Mouse (Mus musculus) MEL (cell line): ENCODE measurements around the gene Hpcal1. TPM values are rescaled to one million over a fixed set of nuclear protein-coding genes. Genes with fewer than 3 reads are reported as not detected.

ENCODE experiments used
- DNase-seq: peaks from one replicate; pipeline ENCODE4 v3.0.0; 2011; ENCODE audit warnings: low read depth, low spot score
- H3K27ac ChIP-seq: 2 replicates; pipeline ENCODE4 v1.5.1; 2012; ENCODE audit warnings: low read depth, mild to moderate bottlenecking, control low read depth, low read length, moderate library complexity; ENCODE audit not compliant: control insufficient read depth
- H3K27me3 ChIP-seq, 2 experiments: fragments of 150-350 bp in 1 of 2; sonication (generic) in 1 of 2; 2 replicates each; pipeline ENCODE4 v1.6.1; 2012; ENCODE audit warnings: low read length in 2 of 2, mild to moderate bottlenecking in 2 of 2, improper control_type of control experiment in 1 of 2, moderate library complexity in 1 of 2; ENCODE audit not compliant: insufficient read depth in 2 of 2, control insufficient read depth in 1 of 2
- H3K36me3 ChIP-seq, 2 experiments: 2 replicates each; pipeline ENCODE4 v1.6.1; 2012 to 2014; ENCODE audit warnings: low read length in 2 of 2, improper control_type of control experiment in 1 of 2, inconsistent platforms in 1 of 2, mild to moderate bottlenecking in 1 of 2; ENCODE audit not compliant: insufficient read depth in 2 of 2, control insufficient read depth in 1 of 2
- H3K4me1 ChIP-seq, 2 experiments: fragments of 150-350 bp in 1 of 2; sonication (generic) in 1 of 2; 2 replicates each; pipeline ENCODE4 v1.6.1; 2012; ENCODE audit warnings: low read length in 2 of 2, improper control_type of control experiment in 1 of 2, mild to moderate bottlenecking in 1 of 2; ENCODE audit not compliant: insufficient read depth in 2 of 2, control insufficient read depth in 1 of 2
- H3K4me3 ChIP-seq, 2 experiments: fragments of 150-350 bp in 1 of 2; sonication (generic) in 1 of 2; 2 replicates each; pipeline ENCODE4 v1.5.1; 2012; ENCODE audit warnings: low read depth in 2 of 2, low read length in 2 of 2, mild to moderate bottlenecking in 2 of 2, moderate library complexity in 2 of 2, control low read depth in 1 of 2, improper control_type of control experiment in 1 of 2; ENCODE audit not compliant: control insufficient read depth in 1 of 2, insufficient read depth in 1 of 2
- H3K79me2 ChIP-seq: 2 replicates; pipeline ENCODE4 v1.6.1; 2012; ENCODE audit warnings: mild to moderate bottlenecking, low read length, moderate library complexity; ENCODE audit not compliant: control insufficient read depth, poor library complexity, insufficient read depth
- H3K9ac ChIP-seq: 2 replicates; pipeline ENCODE4 v1.6.1; 2012; ENCODE audit warnings: low read depth, mild to moderate bottlenecking, control low read depth, low read length, moderate library complexity; ENCODE audit not compliant: control insufficient read depth, poor library complexity, severe bottlenecking
- H3K9me3 ChIP-seq: fragments of 150-350 bp; sonication (generic); replicated peaks from 2 replicates; pipeline ENCODE4 v1.6.1; 2012; ENCODE audit warnings: mild to moderate bottlenecking, low read length, improper control_type of control experiment, moderate library complexity; ENCODE audit not compliant: insufficient read depth
- CHD1 ChIP-seq: IDR thresholded peaks from 2 replicates; pipeline ENCODE4 v1.6.1; 2012; ENCODE audit warnings: low read depth, mild to moderate bottlenecking, inconsistent platforms, low read length, improper control_type of control experiment
- CTCF ChIP-seq, 3 experiments: IDR thresholded peaks in 2 of 3; conservative IDR thresholded peaks in 1 of 3; 2 replicates each; pipeline ENCODE4 v1.5.1; 2011 to 2012; ENCODE audit warnings: low read length in 3 of 3, low read depth in 2 of 3, mild to moderate bottlenecking in 2 of 3, improper control_type of control experiment in 1 of 3, inconsistent platforms in 1 of 3, mixed read lengths in 1 of 3, moderate library complexity in 1 of 3; ENCODE audit not compliant: control insufficient read depth in 1 of 3, insufficient read depth in 1 of 3, poor library complexity in 1 of 3, severe bottlenecking in 1 of 3
- GATA1 ChIP-seq: IDR thresholded peaks from 2 replicates; pipeline ENCODE4 v1.6.1; 2011; ENCODE audit warnings: low read depth, low read length, improper control_type of control experiment
- JUND ChIP-seq: IDR thresholded peaks from 2 replicates; pipeline ENCODE4 v1.6.1; 2011; ENCODE audit warnings: low read depth, mild to moderate bottlenecking, improper control_type of control experiment, low read length
- MAX ChIP-seq: IDR thresholded peaks from 2 replicates; pipeline ENCODE4 v1.6.1; 2011; ENCODE audit warnings: low read length, improper control_type of control experiment
- MAZ ChIP-seq: IDR thresholded peaks from 2 replicates; pipeline ENCODE4 v1.6.1; 2012; ENCODE audit warnings: low read depth, mild to moderate bottlenecking, inconsistent platforms, low read length, improper control_type of control experiment
- MXI1 ChIP-seq: IDR thresholded peaks from 2 replicates; pipeline ENCODE4 v1.6.1; 2011; ENCODE audit warnings: mild to moderate bottlenecking, low read depth, low read length, improper control_type of control experiment
- MYC ChIP-seq: IDR thresholded peaks from 2 replicates; pipeline ENCODE4 v1.6.1; 2011; ENCODE audit warnings: low read depth, mild to moderate bottlenecking, low read length, improper control_type of control experiment, moderate library complexity
- NELFE ChIP-seq: IDR thresholded peaks from 2 replicates; pipeline ENCODE4 v1.6.1; 2011; ENCODE audit warnings: low read depth, low read length, improper control_type of control experiment
- TBP ChIP-seq: IDR thresholded peaks from 2 replicates; pipeline ENCODE4 v1.8.0; 2011; ENCODE audit warnings: low read depth, low read length, improper control_type of control experiment
- USF2 ChIP-seq, 2 experiments: IDR thresholded peaks; 2 replicates each; pipeline ENCODE4 v1.6.1; 2011 to 2012; ENCODE audit warnings: improper control_type of control experiment in 2 of 2, low read length in 2 of 2, borderline replicate concordance in 1 of 2, inconsistent platforms in 1 of 2, low read depth in 1 of 2, mild to moderate bottlenecking in 1 of 2; ENCODE audit not compliant: insufficient read depth in 1 of 2
- polyA plus RNA-seq, 2 experiments: library from polyadenylated mRNA; stranded (reverse) in 1 of 2; unstranded in 1 of 2; fragments of >175 nt in 1 of 2; fragments of >200 nt in 1 of 2; gene quantifications; 2 replicates each; pipeline versions ENCODE4 v1.2.1 to v1.2.4; 2012; ENCODE audit warnings: low replicate concordance in 2 of 2, low read depth in 1 of 2; ENCODE audit not compliant: insufficient read length in 2 of 2, insufficient read depth in 1 of 2, missing spikeins in 1 of 2
- total RNA-seq: library from RNA; depleted of rRNA; stranded (reverse); fragments of 300-350 nt; gene quantifications from 2 replicates; pipeline ENCODE4 v1.2.3, GENCODE M21; 2012

The Hpcal1 gene
- total and polyA plus RNA-seq, 3 experiments, result 9.1 to 23.0 TPM; not detected in 1

GRCm38 (mm10) chr12:17749784-17750183 is 59.1 kb downstream of the Hpcal1 start:
- no peak for DNase-seq
- no peak for TF ChIP-seq NELFE
- Histone ChIP-seq H3K4me3 (no peak overlapping the region), H3K79me2 (no peaks in the 10 kb centered on the region), H3K27ac (no peak overlapping the region), H3K9ac (no peak overlapping the region), H3K4me1 (no peaks in the 10 kb centered on the region), H3K27me3 (no peaks in the 10 kb centered on the region), H3K9me3 (no peaks in the 10 kb centered on the region), H3K36me3 (no peaks in the 10 kb centered on the region)

GRCm38 (mm10) chr12:17750500-17750899 is 59.8 kb downstream of the Hpcal1 start:
- no peak overlapping the region for H3K27ac ChIP-seq

DNA sequence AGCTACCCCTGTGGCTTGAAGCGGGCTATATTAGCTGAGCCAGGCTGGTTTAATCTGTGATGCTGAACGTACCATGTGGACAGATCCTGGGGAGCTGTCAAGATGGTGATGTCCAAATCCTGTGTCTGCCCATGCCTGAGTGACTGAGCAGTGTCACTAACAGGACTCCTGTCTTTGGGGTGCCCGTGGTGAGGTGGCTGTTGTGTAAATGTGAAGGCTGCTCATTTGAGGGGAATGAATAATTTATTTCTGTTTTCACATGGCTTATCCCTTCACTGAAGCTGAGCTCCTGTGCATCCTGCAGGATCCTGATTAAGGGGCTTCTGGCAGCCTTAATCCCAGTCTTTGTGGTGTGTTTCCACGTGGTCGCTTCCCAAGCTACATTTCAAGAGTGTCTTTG is 62.2 kb downstream of the Hpcal1 start:
- no peaks in the 10 kb centered on the region for H3K36me3 ChIP-seq
- TF ChIP-seq CHD1, result no peak
- TF ChIP-seq USF2 (IDR thresholded peaks at IDR 0.05; ENCODE audit: borderline replicate concordance in 1 of 2, insufficient read depth in 1 of 2, low read depth in 1 of 2, low read length in 2 of 2), result no peak
- no peak for TF ChIP-seq MYC
- TF ChIP-seq TBP, result no peak
- TF ChIP-seq MAX, result no peak
- TF ChIP-seq JUND, result no peak
- TF ChIP-seq GATA1, result no peak
- no peak for TF ChIP-seq MXI1
- TF ChIP-seq CTCF (IDR thresholded peaks at IDR 0.05 in 2 of 3, conservative IDR thresholded peaks at IDR 0.05 in 1 of 3; ENCODE audit: control insufficient read depth in 1 of 3, insufficient read depth in 1 of 3, low read depth in 2 of 3, low read length in 3 of 3, poor library complexity in 1 of 3, severe bottlenecking in 1 of 3), result no peak
- H3K27me3 ChIP-seq, result no peaks in the 10 kb centered on the region
- H3K9me3 ChIP-seq, result no peaks in the 10 kb centered on the region
- no peak overlapping the region for H3K4me3 ChIP-seq
- H3K79me2 ChIP-seq, result no peaks in the 10 kb centered on the region
- no peak overlapping the region for H3K9ac ChIP-seq
- DNase-seq, result no peak
- no peaks in the 10 kb centered on the region for H3K4me1 ChIP-seq
- no peak overlapping the region for H3K27ac ChIP-seq

More at GRCm38 (mm10) chr12:17750500-17750899, 59.8 kb downstream of the Hpcal1 start:
- Histone ChIP-seq H3K27me3 (no peaks in the 10 kb centered on the region), H3K4me3 (no peak overlapping the region)
- DNase-seq, result no peak
- TF ChIP-seq MAZ, result no peak
- TF ChIP-seq, all 39 proteins: peak for 0
- Histone ChIP-seq H3K36me3 (no peaks in the 10 kb centered on the region), H3K9me3 (no peaks in the 10 kb centered on the region), H3K9ac (no peak overlapping the region), H3K4me1 (no peaks in the 10 kb centered on the region), H3K79me2 (no peaks in the 10 kb centered on the region)
